Mouse (Mus musculus): ENCODE results near the gene 2210408I21Rik. TPM values are rescaled to one million over a fixed set of nuclear protein-coding genes. Genes with fewer than 3 reads are reported as not detected.
"Not testable (repeated sequence)": the region's sequence is repeated elsewhere in the genome, so short reads cannot be mapped to it uniquely, and the experiment has no call there.

2210408I21Rik gene
- total RNA-seq (2015; ENCODE audit: low replicate concordance) (1.8 and 8.0 TPM in 2 replicates), total RNA-seq (2017; ENCODE audit: low replicate concordance) (0.13 and 7.5 TPM in 2 replicates)

DNA sequence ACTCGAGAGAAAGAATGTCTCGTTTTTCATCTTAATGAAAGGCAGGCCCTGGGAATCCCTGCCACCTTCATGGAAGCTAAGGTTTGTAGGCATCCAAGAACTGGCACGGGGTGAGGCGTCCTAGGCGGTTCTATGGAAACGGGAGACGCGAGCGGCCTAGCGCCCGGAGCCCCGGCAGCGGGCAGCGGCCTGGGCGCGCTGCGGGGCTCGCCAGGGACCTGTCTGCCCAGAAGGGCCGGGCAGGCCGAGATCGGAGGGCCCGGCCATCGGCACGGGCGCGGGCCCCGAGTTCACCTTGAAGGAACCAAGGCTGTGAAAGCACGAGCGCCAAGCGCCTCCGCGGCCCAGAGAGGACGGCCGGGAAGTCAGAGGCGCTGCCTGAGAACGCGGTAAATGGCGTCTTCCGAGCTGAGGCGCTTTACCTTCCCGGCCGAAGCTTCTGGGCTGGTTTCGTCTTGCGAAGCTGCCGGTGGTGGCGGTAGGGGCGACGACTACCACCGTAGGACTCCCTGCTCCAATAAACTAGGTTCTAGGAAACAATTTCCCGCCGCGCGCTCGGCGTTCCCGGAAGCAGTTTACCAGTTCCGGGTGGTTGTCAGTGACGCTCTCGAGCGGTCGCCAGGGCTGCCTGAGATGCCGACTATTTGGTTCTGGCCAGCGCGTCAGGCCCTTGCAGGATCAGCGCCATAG lies at the start of gene 2210408I21Rik, which contains the start of gene Slf1:
Gene 2210408I21Rik (plus strand): TSS at position 610 of the 690 bp plus-strand sequence.
Gene Slf1 (minus strand): TSS at position 543 of the 690 bp plus-strand sequence.
- peak; percentile 93 for ATAC-seq (replicated peaks; ENCODE audit: low FRiP score, poor library complexity, severe bottlenecking)

DNA sequence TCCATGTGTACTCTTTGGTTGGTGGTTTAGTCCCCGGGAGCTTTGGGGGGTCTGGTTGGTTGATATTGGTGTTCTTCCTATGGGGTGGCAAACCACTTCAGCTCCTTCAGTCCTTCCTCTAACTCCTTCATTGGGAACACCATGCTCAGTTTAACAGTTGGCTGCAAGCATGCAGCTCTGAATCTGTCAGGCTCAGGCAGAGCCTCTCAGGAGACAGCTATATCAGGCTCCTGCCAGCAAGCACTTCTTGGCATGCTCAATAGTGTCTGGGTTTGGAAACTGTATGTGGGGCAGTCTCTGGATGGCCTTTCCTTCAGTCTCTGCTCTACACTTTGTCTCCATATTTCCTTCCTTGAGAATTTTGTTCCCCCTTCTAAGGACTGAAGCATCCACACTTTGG lies 42.5 kb upstream of the 2210408I21Rik start:
- ATAC-seq (replicated peaks; ENCODE audit: low FRiP score, poor library complexity, severe bottlenecking) = not testable (repeated sequence)

DNA sequence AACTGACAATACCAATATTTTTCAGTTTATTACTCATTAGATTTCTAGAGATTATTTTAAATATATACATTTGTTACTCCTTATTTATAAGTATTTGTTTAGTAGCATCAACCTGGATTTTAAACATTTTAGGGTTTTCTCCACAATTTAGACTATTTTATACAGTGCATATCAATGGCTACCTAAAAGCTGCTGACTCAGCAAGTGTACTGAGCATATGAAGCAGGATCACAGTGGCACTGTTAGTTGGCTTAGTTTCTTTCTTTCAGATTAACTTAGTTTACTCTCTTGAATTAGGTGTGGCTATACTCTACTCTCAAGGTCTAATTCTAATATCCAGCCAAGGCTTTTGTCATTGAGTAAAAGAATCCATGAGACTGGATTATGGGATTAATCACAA lies 27.6 kb upstream of the 2210408I21Rik start:
- no peak for ATAC-seq (replicated peaks; ENCODE audit: low FRiP score, poor library complexity, severe bottlenecking)

DNA sequence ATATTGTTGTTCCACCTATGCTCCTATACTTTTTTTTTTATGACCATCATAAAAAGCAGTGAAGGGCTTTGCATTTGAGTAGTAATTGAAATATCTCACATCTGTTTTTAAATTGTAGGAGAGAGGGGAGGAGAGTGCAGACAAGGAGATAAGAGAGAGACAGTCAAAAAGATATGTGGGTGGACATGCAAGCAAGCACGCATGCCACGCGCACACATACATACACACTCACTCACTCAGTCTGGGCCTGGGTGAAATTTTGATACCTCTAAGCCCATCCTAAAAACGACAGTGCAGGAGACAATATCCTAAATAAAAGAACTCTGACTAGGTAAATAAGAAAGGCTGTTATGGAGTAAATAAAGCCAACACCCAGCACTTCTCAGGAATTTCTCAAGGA lies 16.6 kb upstream of the 2210408I21Rik start:
- ATAC-seq (replicated peaks; ENCODE audit: low FRiP score, poor library complexity, severe bottlenecking) = no peak

DNA sequence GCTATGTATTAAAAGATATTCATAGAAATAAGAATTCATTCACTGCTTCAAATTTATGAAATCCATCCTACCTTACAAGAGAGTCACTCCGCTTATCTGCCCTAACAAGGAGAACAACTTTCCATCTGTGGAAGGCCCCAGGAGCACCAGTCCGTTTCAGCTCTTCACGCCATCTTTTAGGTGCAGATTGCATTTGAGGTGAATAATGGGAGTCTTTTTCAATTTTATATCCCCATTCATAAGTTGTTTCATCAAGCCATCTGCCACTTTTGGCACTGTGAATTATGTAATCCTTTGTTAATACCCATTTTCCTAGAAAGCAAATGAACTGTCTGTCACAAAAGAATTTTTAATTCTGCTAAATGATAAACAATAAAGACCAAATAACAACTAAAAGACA lies 10.2 kb upstream of the 2210408I21Rik start:
- ATAC-seq (replicated peaks; ENCODE audit: low FRiP score, poor library complexity, severe bottlenecking) = no peak

DNA sequence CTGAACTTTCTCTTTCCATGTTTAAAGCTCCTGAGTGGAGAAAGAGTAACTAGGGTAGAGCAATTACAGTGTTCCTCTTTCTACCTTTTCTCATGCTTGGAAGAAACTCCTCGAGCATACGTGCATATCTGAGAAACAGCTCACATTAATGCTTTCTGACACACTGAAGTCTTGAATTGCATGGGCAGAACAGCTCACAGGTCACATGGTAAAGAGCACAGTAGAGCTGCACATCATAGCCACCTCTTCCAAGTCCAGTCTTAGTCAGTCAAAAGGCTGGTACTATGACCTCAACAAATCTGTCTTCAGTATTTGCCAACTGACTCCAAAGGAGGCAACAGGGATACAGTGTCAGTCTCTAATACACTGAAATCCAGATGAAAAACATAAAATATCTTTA lies 7.1 kb upstream of the 2210408I21Rik start:
- ATAC-seq (replicated peaks; ENCODE audit: low FRiP score, poor library complexity, severe bottlenecking) = no peak

DNA sequence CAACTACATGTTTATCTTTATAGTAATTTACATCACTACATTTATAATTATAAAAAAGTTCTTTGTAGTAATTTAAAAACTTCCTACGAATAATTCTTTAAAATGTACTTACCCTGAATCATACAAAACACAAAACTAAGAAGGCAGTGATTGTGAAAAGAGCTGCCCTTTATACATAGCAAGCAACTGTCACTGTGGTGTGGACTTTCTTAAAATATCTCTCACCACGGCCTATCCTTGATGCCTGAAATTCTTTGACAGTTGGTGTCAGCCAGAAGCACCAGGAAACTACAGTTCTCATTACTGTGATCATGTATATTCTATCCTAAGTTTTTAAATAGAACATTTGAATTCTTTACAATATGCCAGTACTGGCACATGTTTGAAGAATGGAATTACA lies 4.2 kb upstream of the 2210408I21Rik start:
- ATAC-seq (replicated peaks; ENCODE audit: low FRiP score, poor library complexity, severe bottlenecking) = no peak

DNA sequence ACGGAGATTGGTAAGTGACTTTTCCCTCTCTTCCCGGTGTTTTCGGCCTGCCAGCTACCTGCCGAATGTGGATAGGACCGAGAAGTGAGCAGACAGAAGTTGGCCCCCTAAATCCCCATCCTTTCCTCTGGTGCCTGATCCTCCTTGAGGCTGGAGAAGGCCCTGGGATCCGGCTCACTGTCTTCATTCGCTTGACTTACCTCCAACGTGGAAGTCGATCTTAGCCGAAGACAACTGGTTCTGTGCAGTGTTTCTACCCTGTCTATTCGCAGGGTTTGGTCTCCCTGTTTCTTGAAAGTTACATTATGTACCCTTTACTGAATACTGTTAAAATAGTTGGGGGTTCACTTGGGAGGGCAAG lies 261 bp downstream of the 2210408I21Rik start:
- peak; percentile 69 for ATAC-seq (replicated peaks; ENCODE audit: low FRiP score, poor library complexity, severe bottlenecking)

DNA sequence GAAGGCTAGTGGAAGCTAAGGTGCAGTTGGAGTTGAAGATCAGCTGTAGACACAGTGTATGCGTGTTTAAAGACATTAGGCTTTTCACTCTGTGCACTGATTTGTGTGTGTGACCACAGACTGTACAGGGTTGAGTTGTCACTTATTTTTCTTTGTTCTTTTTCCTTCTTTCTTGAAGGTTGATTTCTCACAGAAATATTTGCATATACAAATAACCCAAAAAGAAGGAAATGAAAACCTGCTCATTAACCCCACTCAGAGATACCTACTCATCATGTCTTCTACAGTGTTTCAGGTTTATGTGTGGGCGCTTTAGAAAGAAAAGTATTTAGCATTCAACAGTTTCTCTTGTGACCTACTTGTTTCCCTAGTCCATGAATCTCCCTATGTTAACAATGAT lies 5.5 kb downstream of the 2210408I21Rik start:
- no peak for ATAC-seq (replicated peaks; ENCODE audit: low FRiP score, poor library complexity, severe bottlenecking)

DNA sequence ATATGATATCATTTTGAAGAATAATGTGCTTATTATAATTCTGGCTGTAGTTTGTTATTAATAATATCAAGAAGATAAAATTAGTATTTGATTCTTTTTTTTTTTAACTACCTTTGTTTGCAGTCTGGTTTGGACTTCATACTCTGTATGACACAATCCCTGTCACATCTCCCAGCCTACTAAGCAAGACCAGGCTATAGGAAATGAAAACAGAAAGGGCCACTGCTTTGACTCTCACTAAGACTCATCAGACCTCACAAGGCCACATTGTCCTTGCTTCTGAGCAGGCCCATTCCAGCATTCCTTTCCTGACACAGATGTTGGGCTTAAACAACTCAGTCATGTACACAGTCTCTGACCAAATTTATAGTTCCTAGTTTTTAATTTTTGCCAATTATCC lies 42.6 kb downstream of the 2210408I21Rik start:
- no peak for ATAC-seq (replicated peaks; ENCODE audit: low FRiP score, poor library complexity, severe bottlenecking)

DNA sequence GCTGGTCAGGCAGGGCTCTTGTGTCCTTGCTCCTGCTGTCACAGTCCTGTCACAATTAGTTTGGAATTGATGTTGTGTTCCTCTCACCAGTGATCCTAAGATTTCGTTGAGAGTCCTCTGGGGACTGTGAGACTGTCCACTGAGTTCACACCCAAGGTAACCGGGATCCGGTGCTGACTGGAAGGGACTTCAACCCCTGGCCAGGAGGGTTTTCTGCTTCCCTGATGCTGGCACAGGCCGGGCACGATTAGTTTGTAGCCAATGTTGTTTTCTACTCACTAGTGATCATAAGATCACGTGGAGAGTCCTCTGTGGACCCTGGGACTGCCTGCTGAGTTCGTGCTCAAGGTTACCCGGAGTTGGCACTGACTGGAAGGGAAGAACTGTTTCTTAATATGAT lies 55.3 kb downstream of the 2210408I21Rik start:
- ATAC-seq (replicated peaks; ENCODE audit: low FRiP score, poor library complexity, severe bottlenecking) = no peak

DNA sequence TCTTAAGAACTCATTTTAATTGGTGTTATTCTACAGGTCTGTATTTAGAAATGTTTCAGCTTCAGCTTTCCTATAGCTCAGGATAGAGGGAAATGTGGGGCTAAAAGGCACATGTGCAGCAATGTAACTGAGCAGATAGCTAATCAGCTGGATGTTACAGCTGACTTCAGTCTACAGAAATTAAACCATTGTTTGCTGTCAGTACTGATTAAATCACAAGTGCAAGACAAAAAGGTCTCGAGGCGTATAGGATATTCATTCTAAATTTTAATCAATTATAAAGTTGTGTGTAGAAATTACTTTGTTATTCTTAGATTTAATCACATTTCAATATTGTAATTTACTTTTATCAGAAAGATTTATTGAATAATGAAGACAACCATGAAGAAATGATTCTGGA lies 56.9 kb downstream of the 2210408I21Rik start:
- ATAC-seq (replicated peaks; ENCODE audit: low FRiP score, poor library complexity, severe bottlenecking) = no peak

DNA sequence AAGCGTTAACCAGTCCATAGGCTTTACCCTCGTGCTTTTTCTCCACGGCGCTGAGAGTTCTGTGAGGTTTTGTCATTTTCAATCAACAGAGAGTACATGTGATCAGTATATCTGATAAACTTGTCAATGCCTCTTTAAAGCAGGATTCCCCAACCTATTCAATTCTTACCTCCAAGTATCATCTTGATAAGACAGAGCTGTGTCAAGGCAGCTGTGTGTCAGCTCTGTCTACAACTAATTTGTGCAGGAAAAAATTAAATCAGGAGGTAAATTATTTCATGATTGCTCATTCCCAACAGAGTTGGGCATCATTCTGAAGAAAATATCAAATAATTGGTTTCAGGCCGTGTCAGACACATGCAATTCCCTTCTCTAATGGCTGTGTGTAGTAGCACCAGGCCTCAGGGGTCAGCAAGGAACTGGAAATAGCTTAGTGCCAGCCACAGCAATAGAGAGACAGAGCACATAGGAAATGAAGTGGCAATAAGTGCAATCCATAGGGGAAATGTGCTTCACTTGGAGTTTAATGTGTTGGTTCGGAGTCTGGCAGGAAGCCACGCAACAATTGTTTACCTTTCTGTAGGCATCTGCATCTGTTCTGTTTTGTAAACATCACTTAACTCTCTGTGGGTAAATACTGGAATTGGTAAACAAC lies 73.6 kb downstream of the 2210408I21Rik start:
- no peak for ATAC-seq (replicated peaks; ENCODE audit: low FRiP score, poor library complexity, severe bottlenecking)

DNA sequence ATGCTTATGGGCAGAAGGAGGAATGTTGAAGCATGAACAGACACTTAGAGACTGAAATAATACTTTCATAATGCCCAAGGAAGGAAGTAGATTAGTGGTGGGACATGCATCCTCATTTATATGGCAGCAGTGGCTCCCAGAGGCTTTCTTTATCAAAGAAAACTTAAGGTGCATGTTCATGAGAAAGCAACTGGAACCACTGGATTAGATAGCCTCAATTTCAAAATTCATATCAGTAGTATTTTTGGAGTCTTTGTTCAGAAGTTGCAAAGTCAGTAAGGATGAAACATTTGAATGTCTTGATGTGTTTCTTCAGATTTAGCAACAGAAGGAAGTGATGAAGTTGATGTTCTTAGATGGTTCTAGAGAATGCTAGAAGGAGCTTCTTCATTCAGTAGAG lies 77.9 kb downstream of the 2210408I21Rik start:
- no peak for ATAC-seq (replicated peaks; ENCODE audit: low FRiP score, poor library complexity, severe bottlenecking)

DNA sequence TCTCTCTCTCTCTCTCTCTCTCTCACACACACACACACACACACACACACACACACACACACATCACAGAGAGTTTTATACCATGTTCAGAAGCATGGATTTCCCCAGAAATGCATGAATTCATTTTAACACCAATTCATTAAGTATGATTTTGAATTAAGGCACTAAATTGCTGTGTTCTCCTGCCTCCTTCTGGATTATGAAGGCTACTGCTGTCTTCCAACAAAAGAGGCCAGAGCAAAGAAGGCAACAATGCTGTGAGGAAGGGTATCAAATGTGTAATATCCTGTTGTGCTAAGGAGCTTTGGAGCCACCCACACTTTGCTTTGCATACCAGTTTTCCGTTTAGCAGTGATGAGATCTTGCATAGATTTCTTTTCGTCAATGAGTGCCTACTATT lies 80.1 kb downstream of the 2210408I21Rik start:
- no peak for ATAC-seq (replicated peaks; ENCODE audit: low FRiP score, poor library complexity, severe bottlenecking)

DNA sequence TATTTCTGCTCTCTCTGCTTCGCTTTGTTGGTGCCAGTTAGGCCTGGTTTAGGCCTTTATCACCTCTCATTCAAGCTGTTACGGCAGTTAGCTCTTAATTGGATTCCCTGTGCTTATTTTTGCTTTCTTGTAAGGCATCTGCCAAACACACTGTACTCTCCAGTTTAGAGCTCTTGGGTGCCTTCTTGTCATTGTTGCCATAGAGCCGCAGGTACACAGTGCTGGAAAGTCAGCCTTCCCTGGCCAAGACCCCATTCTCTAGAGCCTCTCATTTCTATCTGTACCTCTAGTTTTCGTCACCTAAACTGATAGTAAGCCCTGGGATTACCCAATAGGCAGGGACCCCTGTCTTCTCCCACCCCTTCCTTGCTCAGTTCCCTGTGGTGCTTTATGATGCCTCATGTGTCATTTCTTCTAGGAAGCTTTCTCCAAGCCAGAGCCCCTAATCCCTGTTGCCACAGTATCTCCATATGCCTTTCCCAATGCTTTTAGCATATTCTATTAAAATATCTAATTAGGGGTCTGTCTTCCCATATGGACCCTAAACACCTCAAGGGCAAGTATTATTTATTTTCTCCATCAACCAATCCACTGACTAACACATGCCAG lies 82.4 kb downstream of the 2210408I21Rik start:
- no peak for ATAC-seq (replicated peaks; ENCODE audit: low FRiP score, poor library complexity, severe bottlenecking)

DNA sequence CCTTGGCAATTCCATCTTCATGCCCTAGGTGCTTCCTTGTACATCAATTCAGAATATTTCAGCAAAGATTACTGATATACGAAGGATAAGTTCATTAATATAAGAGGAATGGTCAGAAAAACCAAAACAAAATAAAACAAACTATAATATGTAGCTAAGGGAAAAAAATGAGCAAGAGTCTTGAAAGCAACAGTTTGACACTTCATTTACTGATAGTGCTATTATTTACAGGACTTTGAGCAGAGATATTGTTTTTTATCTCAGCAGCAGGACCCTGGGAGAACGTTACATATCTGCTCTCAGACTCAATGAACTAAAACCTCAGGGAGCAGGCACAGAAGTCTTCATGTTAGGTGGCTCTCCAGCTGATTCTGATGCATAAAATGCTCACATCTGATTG lies 85.7 kb downstream of the 2210408I21Rik start:
- no peak for ATAC-seq (replicated peaks; ENCODE audit: low FRiP score, poor library complexity, severe bottlenecking)

DNA sequence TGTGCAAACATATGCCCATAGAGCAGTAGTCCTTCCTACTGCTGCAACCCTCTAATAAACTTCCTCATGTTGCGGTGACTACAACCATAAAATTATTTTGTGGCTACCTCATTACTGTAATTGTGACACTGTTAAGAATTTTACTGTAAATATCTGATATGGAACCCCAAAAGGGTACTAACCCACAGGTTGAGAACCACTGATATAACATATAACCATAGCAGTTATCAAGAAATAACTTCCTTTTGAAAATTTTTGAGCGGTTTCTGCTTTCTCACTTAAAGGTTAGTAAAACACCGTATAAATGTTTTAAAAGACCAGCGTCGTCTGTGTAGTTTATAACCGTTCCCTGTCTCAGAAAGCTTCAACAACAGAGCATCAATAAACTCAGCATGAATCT lies 121.2 kb downstream of the 2210408I21Rik start:
- no peak for ATAC-seq (replicated peaks; ENCODE audit: low FRiP score, poor library complexity, severe bottlenecking)

DNA sequence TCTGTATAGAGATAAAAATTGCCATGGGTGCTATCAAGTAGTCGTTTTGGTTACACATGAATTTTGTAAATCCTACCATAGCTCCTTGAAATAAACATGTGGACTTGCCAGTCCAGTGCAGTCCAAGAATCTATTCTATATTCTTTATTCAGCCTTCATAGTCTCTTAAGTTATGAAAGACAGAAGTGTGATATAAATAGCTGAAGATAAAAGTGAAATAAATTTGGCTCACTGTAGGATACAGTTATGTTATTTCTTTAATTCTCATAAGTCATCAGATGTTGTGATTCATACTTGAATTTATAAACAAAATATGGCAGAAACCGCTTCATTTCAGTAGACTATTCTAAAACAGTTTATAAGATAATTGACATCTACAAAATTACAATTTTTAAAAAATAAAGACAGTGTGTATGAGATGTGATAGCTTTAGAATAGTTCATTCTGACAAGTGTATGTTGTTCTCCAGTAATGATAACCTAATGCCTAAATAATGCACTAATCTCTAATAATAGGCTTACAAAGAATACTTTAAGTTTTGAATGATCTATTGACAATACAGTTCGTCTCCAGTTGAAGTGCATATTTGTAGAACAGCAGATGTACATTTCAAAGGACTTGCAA lies 127.5 kb downstream of the 2210408I21Rik start:
- ATAC-seq (replicated peaks; ENCODE audit: low FRiP score, poor library complexity, severe bottlenecking) = no peak

DNA sequence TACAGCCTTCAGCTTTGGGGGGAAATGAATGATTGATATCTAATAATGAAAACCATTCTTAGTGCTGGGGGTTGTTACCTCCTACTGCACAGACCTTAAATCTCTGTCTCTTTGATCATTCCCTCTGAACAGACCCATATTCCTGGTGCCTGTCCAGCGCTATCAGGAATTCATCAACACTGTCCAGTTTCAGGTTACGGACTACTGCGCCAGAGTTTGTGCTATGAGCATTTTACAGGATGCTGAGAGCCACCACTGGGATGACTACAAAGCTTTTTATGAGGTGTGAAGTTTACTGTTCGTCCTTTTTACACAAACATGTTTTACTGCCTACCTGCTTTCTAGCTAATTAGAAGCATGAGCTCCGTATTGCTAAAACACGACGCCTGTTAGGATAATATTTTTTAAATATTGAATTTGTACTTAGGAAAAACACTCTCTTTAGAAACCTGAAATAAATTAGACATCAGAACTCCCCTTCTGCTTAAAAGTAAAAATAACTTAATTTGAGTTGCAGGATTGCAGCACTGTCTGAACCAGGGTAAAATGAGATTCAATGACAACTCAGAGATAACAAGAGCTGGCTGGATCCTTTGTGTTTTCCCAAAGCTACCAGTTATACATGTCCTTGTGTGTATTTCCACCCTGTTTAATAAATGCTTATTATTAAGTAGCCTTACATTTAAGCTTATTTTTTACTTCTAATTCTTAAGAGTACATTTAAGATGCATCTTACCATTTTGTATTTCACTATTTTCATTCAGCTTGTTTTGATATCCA lies 128.2 kb downstream of the 2210408I21Rik start:
- no peak for ATAC-seq (replicated peaks; ENCODE audit: low FRiP score, poor library complexity, severe bottlenecking)

Measured in erythroid progenitor cell, adult 5-6 weeks (primary cell).